Mouse (Mus musculus) cerebellum, adult 2 months (tissue): Measurements from ENCODE around the gene Copa.
A peak's percentile ranks its signal among the peaks of the same experiment; 100 is the strongest.

Source experiments
- CTCF ChIP-seq: fragments of 200-500 bp; IDR thresholded peaks from 2 replicates; pipeline ENCODE4 v1.5.1; 2011; ENCODE audit warnings: low read depth, mild to moderate bottlenecking, control low read depth, low read length, moderate library complexity, borderline replicate concordance; ENCODE audit not compliant: insufficient read depth
- POLR2A ChIP-seq: fragments of 200-500 bp; IDR thresholded peaks from 2 replicates; pipeline ENCODE4 v1.6.1; 2011; ENCODE audit warnings: low read length, control low read depth, borderline replicate concordance; ENCODE audit not compliant: insufficient read depth

GRCm38 (mm10) chr1:172147835-172148278 is 65.5 kb downstream of the Copa start, which contains the start of gene Dcaf8:
- TF ChIP-seq CTCF (no peak), POLR2A (peak; percentile 94)
